Mouse (Mus musculus) activated CD4-positive, CD25-positive, alpha-beta regulatory T cell, adult 9 weeks (primary cell): ENCODE data around the gene Serpini2. TPM values are rescaled to one million over a fixed set of nuclear protein-coding genes. Genes with fewer than 3 reads are reported as not detected.

Experiments
- polyA plus RNA-seq: library from polyadenylated mRNA; unstranded; fragments of 100-300 nt; shearing (Covaris generic); gene quantifications from one replicate; pipeline ENCODE4 v1.2.1, GENCODE M21; 2017

Serpini2 gene
- not detected for polyA plus RNA-seq

GRCm38 (mm10) chr3:75269978-75270377 lies at the start of gene Serpini2:
Serpini2 (minus strand) TSS chr3:75270078.

Other genes with a start within 250 kb of the Serpini2 start
- gene Zbbx, start 105.0 kb downstream of the Serpini2 start, polyA plus RNA-seq: not detected
- gene Wdr49, start 212.1 kb upstream of the Serpini2 start, polyA plus RNA-seq: not detected